Mouse (Mus musculus): Measurements from ENCODE around the gene Lama1.
"Not testable (repeated sequence)": the region's sequence is repeated elsewhere in the genome, so short reads cannot be mapped to it uniquely, and the experiment has no call there.

The Lama1 gene

DNA sequence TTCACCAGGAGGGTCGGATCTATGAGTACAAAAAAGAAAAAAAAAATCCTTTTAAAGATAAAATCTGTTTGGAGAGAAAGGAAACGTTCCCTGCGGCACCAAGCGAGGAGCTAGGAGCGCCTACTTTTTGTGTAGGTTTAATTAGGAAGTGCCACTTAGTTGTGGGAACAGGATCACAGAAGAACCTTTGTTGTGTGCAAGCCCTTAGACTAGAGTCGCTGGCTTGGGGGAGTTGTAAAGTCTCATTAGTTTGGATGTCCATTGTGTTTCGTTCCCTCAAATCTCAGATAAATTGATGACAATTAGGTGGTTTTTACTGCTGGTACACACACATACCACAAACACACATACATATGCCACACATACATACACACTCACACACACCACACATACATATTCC, 25.0 kb downstream of the Lama1 start:
- no peak for DNase-seq (ENCODE audit: low spot score)

DNA sequence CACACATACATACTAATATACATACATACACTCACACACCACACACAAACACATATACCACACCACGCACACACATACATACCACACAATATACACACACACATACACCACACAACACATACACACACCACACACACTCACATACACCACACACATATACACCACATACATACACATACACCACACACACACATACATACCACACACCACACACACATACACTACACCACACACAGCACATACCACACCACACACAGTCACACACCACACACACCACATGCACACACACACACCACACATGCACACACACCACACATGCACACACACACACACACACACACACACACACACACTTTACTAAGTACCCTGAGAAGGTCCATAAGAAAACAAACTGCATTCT, 25.5 kb downstream of the Lama1 start:
- no peak for DNase-seq (ENCODE audit: low spot score)

DNA sequence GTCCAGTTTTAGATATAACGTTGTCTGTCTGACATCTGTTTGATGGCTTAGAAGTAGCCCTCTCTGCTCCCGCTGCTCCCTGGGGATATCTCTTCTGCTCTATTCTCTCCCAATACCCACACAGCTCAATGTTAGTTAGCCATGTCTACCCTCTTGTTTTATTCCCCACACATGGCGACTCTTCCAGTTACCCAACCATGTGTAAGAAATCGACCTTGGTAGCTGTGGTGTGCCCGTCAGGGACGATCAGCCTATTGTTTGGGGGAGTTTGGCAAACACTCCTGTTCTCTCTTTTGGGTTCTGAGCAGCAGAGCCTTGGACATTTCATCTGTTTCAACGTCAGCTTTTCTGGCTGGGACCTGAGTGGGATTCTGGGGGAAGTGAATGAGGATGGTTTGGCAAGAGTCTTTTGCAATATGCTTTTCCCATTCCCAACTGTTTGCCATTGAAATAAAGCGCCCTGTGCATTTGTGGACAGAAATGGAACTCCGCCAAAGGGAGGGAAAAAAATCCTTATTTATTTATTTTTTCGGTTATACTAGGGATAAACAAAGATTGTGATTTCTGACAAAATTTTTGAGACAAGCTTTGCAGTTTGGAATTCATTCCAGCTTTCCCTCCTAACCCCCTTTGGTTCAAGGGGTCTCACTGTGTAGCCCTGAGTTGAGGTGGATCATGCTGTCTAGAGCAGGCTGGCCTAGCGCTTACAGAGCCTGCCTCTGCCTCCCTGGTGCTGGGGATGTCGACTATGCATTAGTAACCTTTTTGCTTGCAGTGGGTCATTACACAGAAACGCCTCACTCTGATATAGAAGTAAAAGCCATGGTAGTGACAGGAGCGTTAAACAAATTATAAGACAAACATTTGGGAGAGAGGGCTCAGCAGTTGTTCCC, 26.4 kb downstream of the Lama1 start:
- no peak for DNase-seq (ENCODE audit: low spot score)

DNA sequence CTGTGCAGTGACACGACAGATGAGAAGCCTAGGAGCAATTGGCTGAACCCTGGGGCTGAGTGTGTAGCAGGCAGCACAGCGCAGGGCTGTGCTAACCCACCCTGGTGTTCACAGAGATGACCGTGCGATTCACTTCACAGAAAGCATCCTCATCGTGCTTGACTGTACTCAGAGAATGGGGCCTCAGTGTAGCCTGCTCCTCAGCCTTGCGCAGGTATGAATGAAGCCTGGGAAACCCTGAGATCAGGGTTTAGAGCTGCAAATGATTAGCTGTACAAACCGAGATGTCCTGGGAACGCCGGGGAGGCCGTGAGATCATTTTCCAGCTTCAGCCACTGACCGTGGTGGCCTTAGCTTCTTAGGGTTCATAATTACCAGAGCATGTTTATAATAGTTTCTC, 29.5 kb downstream of the Lama1 start:
- DNase-seq (ENCODE audit: low spot score), result no peak

DNA sequence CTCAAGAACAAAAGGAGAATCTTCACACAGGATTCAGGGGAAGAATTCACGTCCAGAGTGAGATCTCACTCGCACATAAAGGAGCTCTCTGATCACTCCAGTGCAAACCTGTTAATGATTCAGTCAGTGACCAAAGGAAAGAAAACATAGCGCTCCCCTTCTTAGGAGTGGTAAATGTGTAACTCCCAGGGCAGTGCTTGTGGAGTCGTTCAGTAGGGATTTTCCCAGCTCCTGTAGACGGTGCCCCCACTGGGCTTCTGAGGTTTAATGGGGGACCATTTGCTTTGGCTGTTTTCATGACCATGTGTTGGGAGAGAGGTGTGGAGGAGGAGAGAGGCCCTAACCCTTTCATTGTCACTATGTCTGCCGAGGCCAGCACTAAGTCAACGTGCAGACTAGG, 31.7 kb downstream of the Lama1 start:
- no peak for DNase-seq (ENCODE audit: low spot score)

DNA sequence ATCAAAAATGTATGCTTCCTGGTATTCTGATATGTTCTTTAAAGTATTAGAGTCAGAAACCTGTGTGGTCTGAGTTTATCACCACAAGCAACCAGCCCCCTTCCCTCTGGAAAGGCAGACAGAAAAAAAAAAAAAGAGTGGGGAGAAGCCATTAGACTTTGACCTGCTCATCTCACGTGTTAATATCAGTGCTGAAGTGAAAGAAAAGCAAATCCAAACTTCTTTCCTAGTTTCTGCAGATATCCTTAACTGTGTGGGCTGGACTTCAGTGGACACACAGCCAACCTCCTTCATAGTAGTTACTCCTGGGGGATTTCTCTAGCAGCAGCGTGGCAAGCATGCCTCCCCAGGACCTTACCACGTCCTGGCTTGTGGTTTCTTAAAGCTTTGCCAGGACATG, 34.0 kb downstream of the Lama1 start:
- no peak for DNase-seq (ENCODE audit: low spot score)

DNA sequence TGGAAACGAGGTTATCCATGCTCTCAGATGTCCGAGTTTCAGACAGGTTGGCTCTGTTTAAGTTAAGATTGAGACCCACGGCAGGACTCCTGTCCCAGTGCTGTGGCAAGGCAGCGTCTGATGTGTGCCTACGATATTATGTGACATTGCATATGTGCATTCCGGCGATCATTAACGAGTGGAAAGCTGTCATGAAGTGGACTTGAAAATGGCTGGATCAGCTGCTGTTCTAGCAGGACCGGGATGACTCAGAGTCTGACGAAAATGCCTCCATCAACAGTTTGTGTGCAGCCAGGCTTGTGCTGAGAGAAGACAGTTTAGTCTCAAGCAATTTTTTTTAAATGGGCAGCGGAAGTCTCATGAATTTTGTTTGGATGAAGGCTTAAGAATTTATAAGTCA, 34.9 kb downstream of the Lama1 start:
- DNase-seq (ENCODE audit: low spot score), result no peak

DNA sequence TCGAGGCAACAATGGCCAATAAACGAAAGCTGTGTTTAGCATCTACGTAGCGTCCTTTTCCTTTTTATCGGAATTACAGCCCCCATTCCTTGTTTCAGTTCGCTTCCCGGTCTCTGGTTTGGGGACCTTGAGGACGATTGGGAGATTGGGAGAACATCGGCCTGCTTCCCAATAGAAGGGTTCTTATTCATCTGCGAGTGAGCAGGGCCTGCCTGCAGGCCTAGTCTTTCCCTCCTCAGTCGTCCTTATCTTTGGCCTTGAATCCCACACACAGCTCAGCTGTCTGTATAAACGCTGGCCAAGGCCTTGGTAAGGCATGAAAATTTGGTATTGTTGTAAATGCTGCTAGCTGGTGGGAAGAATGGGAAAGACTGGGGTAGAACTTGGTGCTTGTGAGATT, 36.5 kb downstream of the Lama1 start:
- no peak for DNase-seq (ENCODE audit: low spot score)

DNA sequence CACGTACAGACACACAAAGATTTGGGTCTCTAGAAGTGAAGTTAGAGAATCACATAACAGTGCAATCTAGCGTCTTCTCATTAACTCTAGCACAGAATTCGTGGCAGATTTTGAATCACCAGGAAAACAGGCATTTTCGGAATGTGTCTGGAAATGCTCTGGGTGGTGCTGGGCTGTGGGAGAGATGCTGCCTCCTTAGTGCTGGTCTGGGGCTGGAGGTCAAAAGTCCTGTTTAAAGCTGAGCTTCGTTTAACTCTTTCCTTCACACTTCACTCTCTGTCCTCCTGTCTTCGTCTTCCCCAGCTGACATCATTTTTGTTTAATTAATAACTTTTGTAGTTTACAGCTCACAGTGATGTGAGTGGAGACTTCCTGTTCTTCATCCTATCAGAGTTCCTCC, 38.7 kb downstream of the Lama1 start:
- no peak for DNase-seq (ENCODE audit: low spot score)

DNA sequence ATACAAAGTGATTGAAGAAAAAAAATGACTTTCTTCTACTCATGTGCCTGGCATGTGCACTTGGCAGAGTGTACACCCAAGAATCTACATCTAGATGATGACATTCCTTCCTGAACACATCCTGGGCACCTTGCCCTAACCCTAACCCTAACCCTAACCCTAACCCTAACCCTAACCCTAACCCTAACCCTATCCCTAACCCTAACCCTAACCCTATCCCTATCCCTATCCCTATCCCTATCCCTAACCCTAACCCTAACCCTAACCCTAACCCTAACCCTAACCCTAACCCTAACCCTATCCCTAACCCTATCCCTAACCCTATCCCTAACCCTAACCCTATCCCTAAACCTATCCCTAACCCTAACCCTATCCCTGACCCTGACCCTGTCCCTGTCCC, 44.2 kb downstream of the Lama1 start:
- not testable (repeated sequence) for DNase-seq (ENCODE audit: low spot score)

DNA sequence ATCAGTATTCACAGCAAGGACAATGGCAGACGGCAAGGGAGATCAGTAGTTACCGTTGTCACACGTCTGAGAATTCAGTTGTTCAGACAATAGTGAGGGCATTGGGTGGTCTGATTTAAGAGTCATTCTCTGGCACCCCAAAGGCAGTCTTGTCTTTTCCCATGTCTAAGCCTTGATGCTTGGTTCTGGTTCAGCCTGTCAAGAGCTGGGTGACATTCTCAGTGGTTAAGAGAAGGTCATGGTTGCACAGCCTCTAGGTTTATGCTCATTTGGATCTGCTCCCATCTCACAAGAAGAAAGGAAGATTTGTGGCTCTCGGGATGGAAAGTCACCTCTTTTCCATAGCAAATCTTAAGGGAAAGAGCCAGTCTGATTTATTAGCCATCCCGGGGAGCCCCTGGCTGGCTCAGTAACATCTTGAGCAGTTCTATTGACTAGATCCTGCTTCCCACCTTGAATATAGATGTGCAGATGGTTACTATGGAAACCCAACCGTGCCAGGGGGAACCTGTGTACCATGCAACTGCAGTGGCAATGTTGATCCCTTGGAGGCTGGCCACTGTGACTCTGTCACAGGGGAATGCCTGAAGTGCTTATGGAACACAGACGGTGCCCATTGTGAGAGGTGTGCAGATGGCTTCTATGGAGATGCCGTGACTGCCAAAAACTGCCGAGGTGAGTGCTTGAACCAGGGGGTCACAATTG, 67.3 kb downstream of the Lama1 start:
- no peak for DNase-seq (ENCODE audit: low spot score)

DNA sequence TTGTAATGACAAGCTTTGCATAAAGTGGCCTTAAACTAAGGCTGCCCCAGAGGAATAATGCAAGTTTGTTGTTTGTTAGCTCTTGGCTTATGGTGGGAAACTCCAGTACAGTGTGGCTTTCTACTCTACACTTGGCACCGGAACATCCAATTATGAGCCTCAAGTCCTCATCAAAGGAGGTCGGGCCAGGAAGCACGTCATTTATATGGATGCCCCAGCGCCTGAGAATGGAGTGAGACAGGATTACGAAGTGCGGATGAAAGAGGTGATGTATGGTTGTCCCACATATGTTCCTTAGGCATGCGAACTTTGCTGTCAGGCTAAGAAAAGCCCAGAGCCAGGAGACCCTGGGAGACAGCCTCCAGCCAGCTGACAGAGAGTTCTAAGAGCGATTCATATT, 76.5 kb downstream of the Lama1 start:
- no peak for DNase-seq (ENCODE audit: low spot score)

DNA sequence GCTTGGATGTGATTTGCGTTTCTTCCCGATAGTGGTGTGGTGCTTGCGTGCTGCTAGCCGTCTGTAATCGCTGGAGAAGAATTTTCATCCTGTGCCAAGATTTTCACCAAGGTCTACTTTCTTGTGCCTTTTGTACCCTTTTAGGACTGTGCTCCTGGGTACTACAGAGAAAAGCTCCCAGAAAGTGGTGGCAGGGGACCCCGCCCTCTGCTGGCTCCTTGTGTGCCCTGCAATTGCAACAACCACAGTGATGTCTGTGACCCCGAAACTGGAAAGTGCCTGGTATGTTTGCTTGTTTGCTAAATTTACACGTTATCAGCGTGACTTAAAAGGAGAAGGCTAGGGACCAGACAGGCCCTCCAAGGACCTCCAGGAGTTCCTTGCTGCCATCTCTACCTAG, 79.7 kb downstream of the Lama1 start:
- no peak for DNase-seq (ENCODE audit: low spot score)

DNA sequence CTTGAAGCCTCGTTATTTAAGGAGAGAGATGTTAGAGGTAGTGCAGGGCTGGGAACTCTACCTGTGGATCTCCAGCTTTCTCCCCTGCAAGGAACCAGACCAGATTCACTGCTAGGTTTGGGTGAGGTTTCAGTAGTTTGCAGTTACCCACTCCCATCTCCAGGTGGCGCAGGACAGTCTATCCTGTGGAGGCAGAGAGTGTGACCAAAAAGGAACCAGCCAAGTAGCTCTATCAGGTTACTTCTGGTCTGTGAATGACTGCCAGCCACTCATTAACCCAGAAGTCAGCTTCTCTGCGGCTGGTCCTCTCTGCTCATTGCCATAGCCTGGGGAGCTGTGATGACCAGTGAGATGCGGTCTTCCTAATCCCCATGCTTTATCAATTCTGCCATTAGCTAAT, 82.8 kb downstream of the Lama1 start:
- DNase-seq (ENCODE audit: low spot score), result no peak

DNA sequence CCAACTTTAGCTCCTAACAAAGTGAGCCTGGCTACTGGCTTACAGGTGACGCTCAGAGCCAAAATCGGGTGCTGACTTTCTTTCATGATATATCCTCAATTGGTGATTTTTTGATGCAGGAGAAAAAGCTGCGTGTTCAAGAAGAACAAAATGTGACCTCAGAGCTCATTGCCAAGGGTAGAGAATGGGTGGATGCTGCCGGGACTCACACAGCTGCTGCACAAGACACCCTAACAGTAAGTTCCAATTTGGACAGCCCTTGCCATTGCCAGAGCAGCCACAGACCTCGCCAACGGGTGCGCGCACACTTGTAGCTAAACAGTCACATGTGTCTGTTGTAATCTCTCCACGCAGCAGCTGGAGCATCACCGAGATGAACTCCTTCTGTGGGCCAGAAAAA, 94.0 kb downstream of the Lama1 start:
- no peak for DNase-seq (ENCODE audit: low spot score)

DNA sequence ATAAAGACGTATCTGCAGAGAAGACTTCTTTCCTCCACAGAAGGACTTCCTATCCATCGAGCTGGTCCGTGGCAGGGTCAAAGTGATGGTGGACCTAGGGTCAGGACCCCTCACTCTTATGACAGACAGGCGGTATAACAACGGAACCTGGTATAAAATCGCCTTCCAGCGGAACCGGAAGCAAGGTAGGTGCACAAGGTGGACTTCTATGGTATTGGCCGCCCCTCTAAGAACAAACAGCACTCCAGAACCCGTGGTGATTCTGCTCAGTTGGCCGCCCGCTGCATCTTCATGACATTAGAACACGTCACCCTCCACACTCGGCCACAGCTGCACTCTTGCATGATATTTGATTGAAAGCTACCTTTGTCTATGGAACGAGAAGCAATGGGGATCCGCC, 112.1 kb downstream of the Lama1 start:
- no peak for DNase-seq (ENCODE audit: low spot score)

DNA sequence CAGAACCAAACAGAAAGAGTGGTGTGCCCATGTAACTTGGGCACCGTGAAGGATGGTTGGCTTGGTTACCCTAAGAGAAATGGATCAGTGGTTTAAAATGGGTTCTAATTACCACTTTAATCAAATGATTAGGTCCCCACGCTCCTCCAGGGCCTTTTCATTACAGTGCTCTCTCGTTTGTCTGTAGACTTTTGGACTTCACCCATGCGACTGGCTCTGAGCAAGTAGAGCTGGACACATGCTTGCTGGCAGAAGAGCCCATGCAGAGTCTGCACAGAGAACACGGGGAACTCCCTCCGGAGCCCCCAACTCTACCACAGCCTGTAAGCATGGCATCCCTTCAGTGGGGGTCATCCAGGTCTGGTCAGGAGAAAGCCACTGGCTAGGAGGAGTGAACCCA, 116.6 kb downstream of the Lama1 start:
- no peak for DNase-seq (ENCODE audit: low spot score)

DNA sequence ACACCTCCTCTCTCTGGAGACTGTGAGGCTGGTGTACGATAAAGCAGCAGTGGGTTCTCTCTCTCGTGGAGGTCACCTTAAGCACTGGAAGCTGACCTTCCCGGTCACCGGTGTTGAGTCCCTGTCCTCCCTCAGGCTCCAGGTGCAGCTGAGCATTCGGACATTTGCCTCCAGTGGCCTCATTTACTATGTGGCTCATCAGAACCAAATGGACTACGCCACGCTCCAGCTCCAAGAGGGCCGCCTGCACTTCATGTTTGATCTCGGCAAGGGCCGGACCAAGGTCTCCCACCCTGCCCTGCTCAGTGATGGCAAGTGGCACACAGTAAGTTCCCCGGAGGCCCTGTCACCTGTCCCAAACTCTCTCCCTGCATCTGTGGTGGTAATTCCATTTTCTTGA, 118.7 kb downstream of the Lama1 start:
- no peak for DNase-seq (ENCODE audit: low spot score)

DNA sequence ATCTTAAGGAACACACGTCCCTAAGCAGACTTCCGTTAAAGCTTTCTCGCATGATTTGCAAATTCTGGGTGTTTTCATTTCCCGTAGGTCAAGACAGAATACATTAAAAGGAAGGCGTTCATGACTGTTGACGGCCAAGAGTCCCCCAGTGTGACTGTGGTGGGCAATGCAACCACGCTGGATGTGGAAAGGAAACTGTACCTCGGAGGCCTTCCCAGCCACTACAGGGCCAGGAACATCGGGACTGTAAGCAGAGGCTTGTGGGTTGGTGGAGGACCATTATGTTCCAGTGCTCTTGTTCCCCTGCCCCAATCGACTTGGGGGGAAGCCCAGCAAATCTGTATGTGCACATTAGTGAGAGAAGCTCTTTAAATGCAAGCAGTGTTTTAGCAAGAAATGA, 119.9 kb downstream of the Lama1 start:
- no peak for DNase-seq (ENCODE audit: low spot score)

DNA sequence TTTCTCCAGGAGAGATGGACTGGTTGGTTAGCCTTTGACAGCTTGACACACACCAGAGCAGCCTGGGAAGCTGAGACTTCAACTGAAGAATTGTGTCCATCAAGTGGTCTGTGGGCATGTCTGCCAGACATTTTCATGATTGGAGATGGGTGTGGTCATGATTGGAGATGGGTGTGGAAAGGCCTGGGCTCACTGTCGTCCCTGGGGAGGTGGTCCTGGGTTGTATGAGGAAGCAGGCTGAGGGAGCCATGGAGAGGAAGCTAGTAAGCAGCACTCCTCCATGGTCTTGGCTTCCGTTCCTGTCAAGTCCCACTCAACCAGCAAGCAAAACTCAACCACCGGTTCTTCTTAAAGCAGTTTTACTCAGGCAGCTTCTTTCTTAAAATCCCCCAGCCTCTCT, 130.4 kb downstream of the Lama1 start:
- DNase-seq (ENCODE audit: low spot score), result no peak

DNA sequence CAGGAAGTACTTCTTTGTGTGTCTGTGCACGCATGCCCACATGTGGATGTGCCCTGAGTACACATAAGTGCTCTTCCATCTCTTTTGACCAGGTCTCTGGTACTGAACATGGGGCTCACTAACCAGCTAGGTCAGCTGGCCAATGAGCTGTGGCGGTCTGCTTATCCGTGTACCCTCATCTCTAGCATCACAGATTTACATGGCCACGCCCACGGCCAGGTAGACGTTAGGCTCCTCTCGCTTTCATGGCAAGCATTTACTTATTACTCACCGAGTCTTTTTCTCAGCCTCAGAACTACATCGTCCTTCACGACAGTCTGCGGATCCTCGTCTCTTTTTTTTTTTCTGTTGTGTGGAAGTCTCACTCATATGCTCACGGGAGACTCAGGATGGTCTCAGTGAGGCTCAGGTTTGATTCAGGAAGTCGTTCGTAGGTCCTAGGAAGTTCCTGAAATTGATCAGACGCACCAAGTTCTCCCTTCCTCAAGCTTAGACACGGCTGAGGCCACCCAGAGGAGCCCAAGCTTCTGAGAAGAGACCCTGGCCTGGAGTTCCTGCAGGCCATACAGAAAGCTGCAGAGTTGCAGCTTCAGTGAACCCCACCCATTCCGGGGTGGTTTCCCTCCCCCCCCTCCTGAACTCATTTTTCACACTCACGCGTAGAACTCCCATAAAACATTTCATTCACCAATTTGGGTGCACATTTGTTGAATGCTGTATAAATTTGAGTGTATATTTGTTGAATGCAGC, 139.3 kb downstream of the Lama1 start:
- no peak for DNase-seq (ENCODE audit: low spot score)

DNA sequence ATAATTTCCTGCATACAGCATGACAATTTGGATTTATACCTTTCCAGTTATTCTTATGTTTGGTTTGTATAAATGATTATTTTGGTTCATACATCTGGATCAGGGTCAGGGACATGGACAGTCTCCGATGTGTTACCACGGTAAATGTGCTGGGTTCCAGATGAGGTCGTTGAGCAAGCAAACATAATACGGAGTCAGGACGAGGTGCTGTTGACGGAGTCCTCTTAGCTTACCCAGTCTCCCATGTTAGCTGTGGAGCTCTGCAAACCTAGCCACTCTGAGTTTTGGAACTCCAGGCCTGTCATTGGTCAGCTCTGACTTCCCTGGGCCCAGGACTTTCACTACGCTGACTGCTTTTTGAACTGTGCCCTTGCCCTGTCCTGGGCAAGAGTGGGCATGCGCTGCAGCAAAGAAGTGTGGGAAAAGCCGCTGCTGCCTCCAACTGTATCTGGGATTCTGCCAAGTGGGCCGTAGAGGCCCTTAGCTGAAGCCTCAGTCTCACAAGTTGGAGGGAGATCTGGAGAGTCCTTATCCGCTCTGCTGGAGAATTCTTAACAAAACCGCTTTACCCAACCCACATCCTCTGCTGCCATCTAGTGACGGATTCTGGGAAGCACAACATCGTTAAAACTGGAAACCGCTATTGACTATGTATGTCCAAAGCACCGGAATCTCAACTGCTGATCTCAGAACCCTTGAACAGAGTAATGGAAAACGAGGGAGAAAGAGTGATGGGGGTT, 140.5 kb downstream of the Lama1 start:
- DNase-seq (ENCODE audit: low spot score), result no peak
